Mouse (Mus musculus): Measurements from ENCODE around the gene 1810055G02Rik.

1810055G02Rik gene

DNA sequence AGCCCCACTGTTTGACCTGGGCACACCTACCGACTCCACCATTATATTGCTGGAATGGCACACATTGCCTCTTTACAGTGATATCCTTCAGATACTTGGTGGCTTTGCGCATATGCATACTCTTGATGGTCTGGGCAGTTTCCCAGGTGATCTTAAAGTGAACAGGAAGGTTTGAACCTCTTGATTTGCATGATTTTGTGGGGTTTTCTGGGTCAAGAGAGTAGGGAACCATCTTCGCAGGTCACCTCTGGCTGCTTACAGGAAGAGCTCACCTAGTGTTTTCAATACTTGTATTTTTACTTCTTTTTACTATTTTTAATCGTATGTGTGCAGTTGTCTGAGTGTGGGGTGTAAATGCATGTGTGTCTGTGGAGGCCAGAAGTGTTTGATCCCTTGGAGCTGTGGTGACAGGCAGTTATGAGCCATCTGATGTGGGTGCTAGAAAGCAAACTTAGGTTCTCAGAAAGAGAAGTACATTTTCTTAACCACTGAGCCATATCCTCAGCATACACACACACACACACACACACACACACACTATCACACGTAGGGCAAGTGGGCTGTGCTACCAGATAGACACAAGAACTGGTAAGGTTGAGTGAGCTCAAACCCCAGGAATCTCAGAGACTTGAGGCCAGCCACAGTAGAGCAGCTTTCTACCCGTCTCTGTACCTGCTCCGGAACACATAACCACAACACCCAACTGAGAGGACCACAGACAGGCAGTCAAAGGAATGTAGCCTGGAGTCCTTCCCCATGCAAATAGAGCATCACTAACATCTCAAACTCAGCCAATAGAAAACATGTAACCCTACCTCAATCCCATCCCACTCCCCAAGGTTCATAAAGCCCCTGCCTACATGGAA, 22.9 kb downstream of the 1810055G02Rik start:
- in situ Hi-C loops (cut with MboI; ENCODE audit: unreplicated experiment in 2 of 2) = no loop called here

DNA sequence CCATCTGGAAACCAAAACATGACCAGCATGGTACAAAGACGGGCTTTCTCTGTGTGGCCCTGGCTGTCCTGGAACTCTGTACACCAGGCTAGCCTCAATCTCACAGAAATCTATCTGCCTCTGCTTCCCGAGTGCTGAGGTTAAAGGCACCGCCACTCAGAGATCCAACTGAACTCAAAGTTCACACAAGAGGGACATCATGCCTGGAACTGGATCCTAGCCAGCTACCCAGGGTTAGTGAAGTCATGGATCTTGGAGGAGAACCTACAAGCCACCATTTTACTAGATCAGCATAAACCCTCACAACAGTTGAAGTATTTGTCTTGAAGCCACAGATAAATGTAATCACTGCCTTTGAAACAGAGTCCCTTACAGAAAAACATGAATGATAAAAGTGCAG, 27.9 kb downstream of the 1810055G02Rik start:
- in situ Hi-C loops (cut with MboI; ENCODE audit: unreplicated experiment in 2 of 2) = no loop called here

DNA sequence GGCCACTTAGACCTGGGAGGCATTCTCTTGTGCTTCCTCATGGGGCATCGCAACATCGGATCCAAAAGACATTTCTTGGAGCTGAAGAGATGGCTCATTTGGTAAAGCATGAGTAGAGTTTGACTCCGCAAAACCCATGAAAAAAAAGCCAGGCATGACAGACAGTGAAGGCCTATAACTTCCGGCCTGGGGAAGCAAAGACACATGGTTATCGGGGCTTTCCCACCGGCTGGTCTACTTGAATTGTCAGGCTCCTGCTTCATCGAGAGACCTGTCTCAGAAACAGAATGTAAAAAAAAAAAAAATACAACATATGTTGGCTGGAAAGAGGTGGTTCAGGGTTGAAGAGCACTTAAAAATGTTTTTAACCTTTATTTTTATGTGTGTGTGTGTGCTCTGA, 31.6 kb downstream of the 1810055G02Rik start:
- in situ Hi-C loops (cut with MboI; ENCODE audit: unreplicated experiment in 2 of 2) = no loop called here

DNA sequence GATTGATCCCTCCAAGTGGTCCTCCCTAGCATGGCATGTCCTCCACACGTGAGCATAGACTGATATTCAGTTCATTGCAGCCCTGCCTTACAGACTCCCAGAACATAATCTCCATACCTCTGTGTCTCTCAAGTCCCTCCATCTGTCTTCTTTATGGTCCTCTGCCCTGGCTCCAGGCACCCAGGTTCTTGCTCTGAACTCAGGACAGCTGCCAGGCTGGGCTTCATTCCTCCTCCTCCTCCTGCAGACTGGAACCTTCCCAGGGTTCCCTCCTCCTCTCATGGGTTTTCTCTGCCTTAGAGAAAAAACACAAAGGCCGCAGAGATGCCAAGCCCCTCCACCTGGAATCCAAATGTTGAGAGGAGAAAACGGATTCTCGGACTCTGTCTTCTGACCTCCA, 34.6 kb downstream of the 1810055G02Rik start:
- in situ Hi-C loops (cut with MboI; ENCODE audit: unreplicated experiment in 2 of 2) = no loop called here

DNA sequence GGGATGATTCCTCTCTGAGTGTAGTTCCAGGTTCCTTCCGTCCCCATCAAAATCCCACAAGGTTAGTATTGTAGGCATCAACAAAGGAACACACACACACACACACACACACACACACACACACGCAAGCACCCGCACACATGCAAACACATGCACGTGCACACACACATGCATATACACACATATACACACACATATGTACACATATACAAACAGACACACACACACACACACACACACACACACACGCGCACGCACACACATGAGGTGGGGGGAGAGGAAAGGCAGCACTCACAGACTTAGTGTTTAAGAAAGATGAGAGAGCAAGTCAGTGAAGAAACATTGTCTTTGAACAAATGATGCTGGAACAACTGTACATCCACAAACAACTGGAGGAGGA, 35.3 kb downstream of the 1810055G02Rik start:
- in situ Hi-C loops (cut with MboI; ENCODE audit: unreplicated experiment in 2 of 2) = no loop called here

DNA sequence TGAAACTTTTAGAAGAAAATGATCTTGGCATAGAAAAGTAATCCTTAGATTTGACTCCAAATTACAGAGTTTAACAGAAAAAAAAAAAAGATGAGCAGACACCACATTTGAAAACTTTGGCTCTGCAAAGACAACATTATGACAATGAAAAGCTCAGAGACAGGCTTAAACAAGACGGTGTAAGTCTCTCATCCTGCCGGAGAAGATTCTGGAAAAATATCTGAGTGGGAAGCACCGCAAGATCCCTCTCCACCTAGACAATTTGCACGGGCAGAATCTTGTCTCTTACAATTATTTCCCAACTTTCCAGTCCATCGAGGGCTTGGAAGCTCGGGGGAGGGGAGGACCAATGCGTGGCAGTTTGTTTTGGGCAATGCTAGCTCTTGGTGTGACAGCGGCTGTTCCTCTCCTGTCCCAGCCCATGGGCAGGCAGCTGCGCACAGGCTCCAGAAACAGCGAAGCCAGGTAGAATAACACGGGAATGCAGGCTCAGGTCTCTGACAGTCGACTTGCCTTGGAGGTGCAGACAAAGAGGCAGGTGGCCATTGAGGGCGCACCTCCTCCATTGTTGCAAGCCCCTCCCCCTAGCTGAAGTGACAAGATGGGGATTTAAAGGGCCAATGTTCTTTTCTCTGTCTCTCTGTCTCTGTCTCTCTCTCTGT, 35.9 kb downstream of the 1810055G02Rik start:
- in situ Hi-C loops (cut with MboI; ENCODE audit: unreplicated experiment in 2 of 2) = no loop called here

DNA sequence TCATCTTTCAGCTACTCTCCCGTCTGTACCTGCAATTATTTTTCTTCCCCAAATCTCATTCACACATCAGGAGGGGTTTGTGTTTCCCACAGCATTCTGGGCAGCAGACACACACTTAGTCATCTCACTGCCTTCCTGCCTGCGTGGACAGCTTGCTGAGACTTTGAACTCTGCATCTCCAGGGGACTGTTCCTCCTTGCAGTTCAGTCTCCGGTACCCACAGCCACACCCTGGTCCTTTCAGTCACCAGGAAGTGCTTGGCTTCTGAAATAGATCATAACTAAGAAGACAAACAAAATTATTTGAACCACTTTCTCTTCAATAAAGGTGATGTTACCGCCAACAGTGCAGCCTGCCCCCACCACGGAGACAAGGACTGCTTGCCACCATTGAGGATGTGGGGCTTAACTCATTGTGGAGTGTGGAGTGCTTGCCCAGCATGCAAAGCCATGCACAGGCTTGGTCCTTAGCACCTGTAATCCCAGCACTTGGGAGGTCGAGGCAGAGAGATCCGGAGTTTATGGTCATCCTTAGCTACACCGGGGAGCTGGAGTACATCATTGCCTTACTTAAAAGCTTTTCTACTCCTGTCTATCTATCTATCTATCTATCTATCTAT, 44.6 kb downstream of the 1810055G02Rik start:
- in situ Hi-C loops (cut with MboI; ENCODE audit: unreplicated experiment in 2 of 2) = no loop called here

DNA sequence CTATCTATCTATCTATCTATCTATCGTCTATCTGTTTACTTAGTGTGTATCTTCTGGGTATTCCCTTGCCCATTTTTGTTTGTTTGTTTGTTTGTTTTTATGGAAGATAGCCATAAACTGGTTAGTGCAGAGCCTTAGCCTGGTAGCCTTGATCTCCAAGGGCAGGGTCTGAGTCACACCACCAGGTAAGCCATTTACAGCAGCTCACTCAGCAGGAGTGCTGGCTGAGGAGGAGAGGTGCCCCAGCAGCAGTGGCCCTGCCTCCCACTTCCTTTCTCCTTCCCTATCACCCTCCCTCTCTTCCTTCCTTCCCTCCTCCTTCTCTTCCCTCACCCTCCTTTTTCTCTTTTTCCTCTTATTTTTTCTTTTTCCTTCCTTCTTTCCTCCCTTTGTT, 45.1 kb downstream of the 1810055G02Rik start:
- in situ Hi-C loops (cut with MboI; ENCODE audit: unreplicated experiment in 2 of 2) = no loop called here

DNA sequence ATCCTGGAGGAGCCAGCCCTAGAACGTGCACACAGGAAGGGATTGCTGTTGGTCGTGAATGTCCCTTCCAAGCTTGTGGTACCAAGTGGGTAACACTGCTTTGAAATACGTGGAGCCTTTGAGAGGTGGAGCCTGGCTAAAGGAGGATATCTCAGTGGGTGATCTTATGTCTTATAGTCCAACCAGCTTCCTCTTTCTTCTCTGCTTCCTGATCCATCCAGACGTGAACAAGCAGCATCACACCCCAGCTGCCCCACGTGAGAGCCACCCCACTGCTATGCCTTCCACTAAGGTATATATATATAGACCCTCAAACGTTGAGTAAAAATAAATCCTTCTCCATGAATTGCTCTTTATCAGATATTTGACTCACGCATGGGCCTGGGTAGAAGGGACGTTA, 45.6 kb downstream of the 1810055G02Rik start:
- in situ Hi-C loops (cut with MboI; ENCODE audit: unreplicated experiment in 2 of 2) = no loop called here

DNA sequence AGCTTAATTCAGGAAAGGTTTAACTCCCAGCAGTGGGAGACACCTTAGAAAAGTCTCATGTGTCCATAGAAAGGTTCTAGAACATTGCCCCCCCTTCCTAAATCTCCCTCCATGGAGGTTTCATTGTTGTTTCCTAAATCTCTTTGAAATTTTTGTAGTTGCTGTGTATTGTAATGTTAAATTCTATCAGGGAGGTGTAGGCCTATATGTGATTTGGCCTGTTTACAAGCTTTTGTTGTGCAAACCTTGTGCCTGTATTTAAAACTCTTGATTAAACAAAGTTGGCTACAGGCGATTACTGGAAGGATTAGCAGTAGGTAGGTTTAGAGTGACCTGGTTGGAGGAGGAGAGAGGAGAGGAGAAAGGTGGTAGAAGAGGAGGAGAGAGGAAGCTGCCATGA, 49.8 kb downstream of the 1810055G02Rik start:
- in situ Hi-C loops (cut with MboI; ENCODE audit: unreplicated experiment in 2 of 2) = no loop called here

DNA sequence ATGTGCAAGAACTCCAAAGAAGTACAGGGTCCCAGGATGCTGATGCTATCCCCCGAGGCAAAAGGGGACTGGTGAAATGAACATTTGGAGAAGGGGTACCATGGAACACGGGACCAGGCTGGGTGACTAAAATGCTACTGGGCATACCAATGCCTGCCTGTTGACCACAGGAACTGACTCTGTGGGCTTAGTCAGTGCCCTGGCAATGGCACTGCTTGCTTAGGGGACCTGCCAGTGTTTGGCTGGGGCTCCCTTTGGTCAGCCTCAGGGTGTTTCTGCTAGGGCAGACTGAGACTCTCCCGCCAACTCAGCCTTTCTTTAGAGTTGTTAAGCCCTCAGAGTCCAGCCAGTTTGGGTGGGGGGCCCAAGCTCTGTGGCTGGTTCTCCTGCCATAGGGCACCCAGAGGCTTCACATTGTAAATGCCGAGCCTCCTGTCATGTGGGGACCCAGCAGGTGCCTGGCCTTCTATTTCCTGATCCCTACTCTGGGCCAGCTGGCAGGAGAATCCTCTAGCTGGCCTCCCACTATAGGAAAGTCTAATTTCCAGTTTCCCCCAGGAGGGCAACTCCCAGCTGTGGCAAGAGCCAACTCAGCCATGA, 57.2 kb downstream of the 1810055G02Rik start:
- in situ Hi-C loops (cut with MboI; ENCODE audit: unreplicated experiment in 2 of 2) = no loop called here

DNA sequence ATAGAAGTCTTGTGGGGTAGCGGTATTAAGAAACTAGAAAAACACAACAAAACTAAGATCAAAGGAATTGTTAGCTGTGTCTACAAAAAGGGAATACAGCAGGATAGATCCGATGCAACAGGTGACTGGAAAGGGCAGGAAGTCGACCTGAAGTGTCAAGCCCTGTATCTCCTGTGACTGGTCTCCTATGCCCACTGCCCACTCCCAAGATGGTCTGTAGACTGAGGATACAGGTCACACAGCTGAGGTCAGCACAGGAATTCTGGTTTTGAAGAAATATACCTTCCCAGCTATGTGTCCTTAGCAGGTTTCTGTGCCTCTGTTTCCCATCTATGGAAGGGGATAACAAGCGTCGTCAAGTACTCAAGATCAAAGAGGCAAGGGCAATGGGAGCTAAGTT, 58.3 kb downstream of the 1810055G02Rik start:
- in situ Hi-C loops (cut with MboI; ENCODE audit: unreplicated experiment in 2 of 2) = no loop called here

DNA sequence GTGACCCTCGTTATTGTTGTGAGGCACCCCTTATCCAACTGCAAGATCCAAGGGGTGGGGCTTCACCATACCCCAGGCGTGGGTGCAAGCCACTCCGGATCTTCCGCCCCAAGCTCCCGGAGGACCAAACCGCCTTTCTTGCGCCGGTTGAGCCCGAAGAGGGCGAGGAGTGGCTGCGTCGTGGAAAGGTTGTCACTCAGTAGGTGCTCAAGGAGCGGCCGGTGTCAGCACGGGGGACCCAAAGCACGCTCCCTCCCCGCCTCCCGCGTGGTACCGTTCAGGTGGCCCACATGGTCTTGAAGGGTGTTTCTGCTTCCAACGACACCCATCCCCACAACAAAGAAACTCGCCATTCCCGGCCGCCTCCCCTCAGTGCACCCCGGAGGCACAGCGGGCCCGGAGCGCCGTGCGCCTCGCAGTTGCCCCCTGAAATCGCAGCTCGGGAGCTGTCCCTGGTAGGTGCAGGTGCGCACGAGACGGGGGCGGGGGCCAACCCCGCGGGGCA, 59.2 kb downstream of the 1810055G02Rik start, which contains the start of gene Kmt5b:
Gene Kmt5b, plus strand, starts transcription at position 146 of the 505 bp plus-strand sequence.
- in situ Hi-C loops (cut with MboI; ENCODE audit: unreplicated experiment in 2 of 2) = no loop called here

Data from v-Abl transformed pro-B cells (cell line).